Mouse (Mus musculus): Measurements from ENCODE around the gene Rad17. TPM values are rescaled to one million over a fixed set of nuclear protein-coding genes. Genes with fewer than 3 reads are reported as not detected.

Gene Rad17
- polyA plus RNA-seq, 1 experiment from 2014 or later: 22.4 TPM

- Histone ChIP-seq H3K9me3 (ENCODE audit: control insufficient read depth, low read length) (no peaks in the 10 kb centered on the region), H3K9ac (ENCODE audit: low read depth, low read length) (no peak overlapping the region), H3K27ac (replicated peaks; ENCODE audit: low read depth, low read length) (no peak overlapping the region), H3K4me1 (ENCODE audit: control insufficient read depth, insufficient read depth, low read length) (no peaks in the 10 kb centered on the region), H3K36me3 (ENCODE audit: control insufficient read depth, insufficient read depth, low read length) (no peaks in the 10 kb centered on the region), H3K4me2 (ENCODE audit: low read depth, low read length) (no peak overlapping the region), H3K4me3 (ENCODE audit: low read depth, low read length) (no peak overlapping the region), H3K27me3 (replicated peaks; ENCODE audit: control insufficient read depth, insufficient read depth, low read length) (no peaks in the 10 kb centered on the region)
- ATAC-seq (ENCODE audit: low read depth): no peak
- no peak for DNase-seq (ENCODE audit: low spot score)
- WGBS: 71% methylated on average over 1 of the region's 1 CpGs
Measured at GRCm38 (mm10) chr13:100605845-100606244, 45.0 kb downstream of the Rad17 start.

DNA sequence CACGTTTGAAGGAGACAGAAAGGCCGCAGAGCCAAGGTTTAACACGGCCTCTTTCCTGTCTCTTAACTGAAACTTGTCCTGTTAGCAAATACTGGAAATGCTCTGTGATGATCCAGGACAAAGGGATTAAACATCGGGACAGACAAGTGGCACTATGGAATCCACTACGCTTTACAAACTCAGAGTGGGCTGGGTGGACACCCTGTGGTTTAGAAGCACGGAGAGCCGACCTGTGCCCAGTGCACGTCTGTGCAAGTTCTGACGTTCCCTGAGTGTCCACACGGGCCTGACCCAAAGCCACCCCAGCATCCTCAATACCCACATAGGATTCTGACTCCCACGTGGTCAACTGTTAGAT is 47.1 kb downstream of the Rad17 start:
- H3K36me3 ChIP-seq (ENCODE audit: control insufficient read depth, insufficient read depth, low read length): no peaks in the 10 kb centered on the region
- ATAC-seq (ENCODE audit: low read depth): no peak
- no peaks in the 10 kb centered on the region for H3K27me3 ChIP-seq (replicated peaks; ENCODE audit: control insufficient read depth, insufficient read depth, low read length)
- no peak for DNase-seq (ENCODE audit: low spot score)
- no peaks in the 10 kb centered on the region for H3K4me1 ChIP-seq (ENCODE audit: control insufficient read depth, insufficient read depth, low read length)
- WGBS: 84% methylated on average over 11 of the region's 11 CpGs
- no peak overlapping the region for H3K27ac ChIP-seq (replicated peaks; ENCODE audit: low read depth, low read length)
- H3K9me3 ChIP-seq (ENCODE audit: control insufficient read depth, low read length): no peaks in the 10 kb centered on the region
- H3K4me2 ChIP-seq (ENCODE audit: low read depth, low read length): no peak overlapping the region
- no peak overlapping the region for H3K4me3 ChIP-seq (ENCODE audit: low read depth, low read length)
- H3K9ac ChIP-seq (ENCODE audit: low read depth, low read length): no peak overlapping the region

DNA sequence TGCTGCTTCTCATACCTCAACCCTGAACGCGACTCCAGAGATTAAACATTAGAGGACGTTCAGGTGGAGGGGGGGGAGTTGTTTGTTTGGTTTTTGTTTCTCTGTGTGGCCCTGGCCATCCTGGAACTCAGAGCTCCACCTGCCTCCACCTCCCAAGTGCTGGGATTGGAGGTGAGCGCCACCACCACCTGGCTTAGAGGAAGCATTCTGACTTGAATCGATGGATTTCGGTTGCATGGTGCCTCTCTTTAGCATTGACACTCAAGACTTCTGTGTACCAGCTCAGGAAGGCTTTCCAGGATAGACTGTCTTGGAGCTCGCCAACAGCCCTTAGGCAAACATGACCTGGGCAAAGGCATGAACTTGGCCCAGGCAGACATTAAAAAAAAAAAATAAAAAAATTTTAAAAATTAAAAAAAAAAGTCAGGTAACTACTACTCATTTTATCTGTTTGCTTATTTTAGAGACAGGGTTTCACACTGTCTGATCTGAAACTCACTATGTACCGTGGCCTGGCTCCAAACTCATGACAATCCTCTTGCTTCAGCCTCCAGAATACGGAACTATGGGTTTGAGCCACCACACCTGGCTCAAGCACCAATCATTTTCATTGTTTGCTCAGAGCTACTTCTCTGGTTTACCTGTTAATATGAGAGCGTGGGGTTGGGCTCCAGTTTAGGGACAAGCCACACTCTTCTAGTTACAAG is 47.7 kb downstream of the Rad17 start:
- Histone ChIP-seq H3K27me3 (replicated peaks; ENCODE audit: control insufficient read depth, insufficient read depth, low read length) (no peaks in the 10 kb centered on the region), H3K4me3 (ENCODE audit: low read depth, low read length) (no peak overlapping the region), H3K36me3 (ENCODE audit: control insufficient read depth, insufficient read depth, low read length) (no peaks in the 10 kb centered on the region), H3K4me1 (ENCODE audit: control insufficient read depth, insufficient read depth, low read length) (no peaks in the 10 kb centered on the region), H3K9ac (ENCODE audit: low read depth, low read length) (no peak overlapping the region), H3K9me3 (ENCODE audit: control insufficient read depth, low read length) (no peaks in the 10 kb centered on the region), H3K4me2 (ENCODE audit: low read depth, low read length) (no peak overlapping the region), H3K27ac (replicated peaks; ENCODE audit: low read depth, low read length) (no peak overlapping the region)
- DNase-seq (ENCODE audit: low spot score) (no peak), ATAC-seq (ENCODE audit: low read depth) (no peak)
- WGBS: 83% methylated on average over 10 of the region's 10 CpGs

GRCm38 (mm10) chr13:100602239-100602902 is 48.5 kb downstream of the Rad17 start:
- no peak overlapping the region for H3K27ac ChIP-seq (replicated peaks; ENCODE audit: low read depth, low read length)
- H3K4me3 ChIP-seq (ENCODE audit: low read depth, low read length): no peak overlapping the region
- H3K9me3 ChIP-seq (ENCODE audit: control insufficient read depth, low read length): no peaks in the 10 kb centered on the region
- 70% methylated on average over 5 of the region's 5 CpGs for WGBS
- H3K4me1 ChIP-seq (ENCODE audit: control insufficient read depth, insufficient read depth, low read length): no peaks in the 10 kb centered on the region
- H3K9ac ChIP-seq (ENCODE audit: low read depth, low read length): no peak overlapping the region
- ATAC-seq (ENCODE audit: low read depth) (no peak), DNase-seq (ENCODE audit: low spot score) (no peak)
- H3K4me2 ChIP-seq (ENCODE audit: low read depth, low read length): no peak overlapping the region
- H3K36me3 ChIP-seq (ENCODE audit: control insufficient read depth, insufficient read depth, low read length): no peaks in the 10 kb centered on the region
- H3K27me3 ChIP-seq (replicated peaks; ENCODE audit: control insufficient read depth, insufficient read depth, low read length): no peaks in the 10 kb centered on the region

DNA sequence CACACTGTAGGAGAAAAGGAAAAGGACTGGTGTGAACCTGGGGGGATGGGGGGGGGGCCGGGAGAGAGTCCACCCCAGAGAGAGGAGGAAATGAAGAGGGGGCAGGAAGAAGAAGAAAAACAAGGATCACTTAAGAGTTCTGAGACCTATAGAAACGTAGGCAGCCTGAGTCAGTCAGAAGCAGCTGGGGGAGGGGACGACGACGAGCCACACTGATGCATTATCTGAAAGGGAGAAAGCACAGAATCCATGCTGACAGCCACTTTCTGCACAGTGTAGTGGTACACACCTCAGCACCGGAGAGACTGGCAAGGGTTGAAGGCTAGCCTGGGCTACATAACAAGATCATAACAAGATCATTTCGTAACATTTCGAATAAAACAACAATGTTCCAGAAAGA is 49.8 kb downstream of the Rad17 start:
- Histone ChIP-seq H3K36me3 (ENCODE audit: control insufficient read depth, insufficient read depth, low read length) (no peaks in the 10 kb centered on the region), H3K4me3 (ENCODE audit: low read depth, low read length) (no peak overlapping the region), H3K27me3 (replicated peaks; ENCODE audit: control insufficient read depth, insufficient read depth, low read length) (no peaks in the 10 kb centered on the region), H3K9me3 (ENCODE audit: control insufficient read depth, low read length) (no peaks in the 10 kb centered on the region), H3K27ac (replicated peaks; ENCODE audit: low read depth, low read length) (no peak overlapping the region), H3K4me1 (ENCODE audit: control insufficient read depth, insufficient read depth, low read length) (no peaks in the 10 kb centered on the region), H3K9ac (ENCODE audit: low read depth, low read length) (no peak overlapping the region), H3K4me2 (ENCODE audit: low read depth, low read length) (no peak overlapping the region)
- no peak for DNase-seq (ENCODE audit: low spot score)
- no peak for ATAC-seq (ENCODE audit: low read depth)
- 54% methylated on average over 8 of the region's 8 CpGs for WGBS

DNA sequence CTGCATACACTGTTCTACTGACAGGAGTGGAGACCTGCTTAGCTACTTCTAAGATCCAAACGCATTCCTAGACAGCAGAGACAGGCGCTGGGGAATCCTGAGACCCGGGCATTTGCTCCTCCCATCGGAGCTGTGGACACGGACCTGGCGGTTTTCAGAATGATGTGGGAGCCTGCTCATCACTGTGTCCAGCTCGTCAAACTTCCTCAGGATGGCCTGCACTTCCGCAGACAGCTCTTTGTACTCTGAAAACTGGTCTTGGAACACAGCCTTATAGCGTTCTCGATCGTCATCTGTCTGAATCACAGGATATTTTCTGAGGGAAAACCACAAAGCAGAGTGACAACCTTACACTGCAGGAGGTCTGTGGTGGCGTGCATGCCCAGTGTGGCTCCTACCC is 50.5 kb downstream of the Rad17 start:
- 79% methylated on average over 12 of the region's 12 CpGs for WGBS

DNA sequence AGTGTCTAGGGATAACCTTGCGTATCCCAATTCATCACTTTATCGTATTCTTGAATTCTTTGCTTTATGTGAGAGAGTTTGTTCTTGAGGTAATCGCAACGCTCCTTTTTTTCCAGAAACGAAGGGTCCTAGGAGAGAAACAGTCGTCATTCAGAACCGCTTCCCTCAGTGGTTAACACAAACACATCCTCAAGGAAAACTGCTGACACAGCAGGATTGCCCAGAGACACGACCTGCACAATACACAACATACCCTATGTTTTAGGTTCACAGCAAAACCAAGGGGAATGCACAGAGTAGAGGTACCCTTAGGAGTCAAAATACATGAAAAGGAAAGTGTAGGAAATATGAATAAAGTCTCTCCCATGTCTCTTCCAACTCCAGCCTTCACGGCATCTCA is 53.6 kb downstream of the Rad17 start:
- no peaks in the 10 kb centered on the region for H3K36me3 ChIP-seq (ENCODE audit: control insufficient read depth, insufficient read depth, low read length)
- 76% methylated on average over 9 of the region's 9 CpGs for WGBS
- no peaks in the 10 kb centered on the region for H3K27me3 ChIP-seq (replicated peaks; ENCODE audit: control insufficient read depth, insufficient read depth, low read length)
- no peaks in the 10 kb centered on the region for H3K9me3 ChIP-seq (ENCODE audit: control insufficient read depth, low read length)
- no peak overlapping the region for H3K4me3 ChIP-seq (ENCODE audit: low read depth, low read length)
- H3K4me1 ChIP-seq (ENCODE audit: control insufficient read depth, insufficient read depth, low read length): no peaks in the 10 kb centered on the region
- ATAC-seq (ENCODE audit: low read depth): no peak
- H3K27ac ChIP-seq (replicated peaks; ENCODE audit: low read depth, low read length): no peak overlapping the region
- no peak overlapping the region for H3K9ac ChIP-seq (ENCODE audit: low read depth, low read length)
- no peak overlapping the region for H3K4me2 ChIP-seq (ENCODE audit: low read depth, low read length)
- DNase-seq (ENCODE audit: low spot score): no peak

More for the DNA sequence above, 50.5 kb downstream of the Rad17 start:
- H3K36me3 ChIP-seq (ENCODE audit: control insufficient read depth, insufficient read depth, low read length): no peaks in the 10 kb centered on the region
- no peak for DNase-seq (ENCODE audit: low spot score)
- no peaks in the 10 kb centered on the region for H3K9me3 ChIP-seq (ENCODE audit: control insufficient read depth, low read length)
- H3K4me1 ChIP-seq (ENCODE audit: control insufficient read depth, insufficient read depth, low read length): no peaks in the 10 kb centered on the region
- ATAC-seq (ENCODE audit: low read depth): no peak
- no peak overlapping the region for H3K27ac ChIP-seq (replicated peaks; ENCODE audit: low read depth, low read length)
- H3K4me2 ChIP-seq (ENCODE audit: low read depth, low read length): no peak overlapping the region
- H3K27me3 ChIP-seq (replicated peaks; ENCODE audit: control insufficient read depth, insufficient read depth, low read length): no peaks in the 10 kb centered on the region
- H3K9ac ChIP-seq (ENCODE audit: low read depth, low read length): no peak overlapping the region
- H3K4me3 ChIP-seq (ENCODE audit: low read depth, low read length): no peak overlapping the region

DNA sequence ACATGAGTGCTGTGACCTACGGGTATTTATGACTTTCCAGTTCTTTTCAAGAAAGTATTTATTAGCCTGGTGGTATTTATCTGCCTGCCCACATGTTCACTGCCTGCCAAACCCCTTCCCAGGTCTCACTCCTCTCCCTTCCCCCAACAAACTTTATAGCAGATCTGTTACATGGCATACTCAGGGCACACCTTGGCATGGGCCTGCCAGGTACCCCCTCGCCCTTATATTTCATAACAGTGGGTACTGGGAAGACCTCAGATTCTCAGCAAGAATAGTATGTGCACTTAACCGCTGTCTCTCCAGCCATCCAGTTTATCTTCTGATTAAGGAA is 55.3 kb downstream of the Rad17 start:
- ATAC-seq (ENCODE audit: low read depth): no peak
- DNase-seq (ENCODE audit: low spot score): no peak
- H3K4me2 ChIP-seq (ENCODE audit: low read depth, low read length): no peak overlapping the region
- no peaks in the 10 kb centered on the region for H3K9me3 ChIP-seq (ENCODE audit: control insufficient read depth, low read length)
- no peaks in the 10 kb centered on the region for H3K4me1 ChIP-seq (ENCODE audit: control insufficient read depth, insufficient read depth, low read length)
- no peak overlapping the region for H3K9ac ChIP-seq (ENCODE audit: low read depth, low read length)
- H3K27me3 ChIP-seq (replicated peaks; ENCODE audit: control insufficient read depth, insufficient read depth, low read length): no peaks in the 10 kb centered on the region
- H3K36me3 ChIP-seq (ENCODE audit: control insufficient read depth, insufficient read depth, low read length): no peaks in the 10 kb centered on the region
- H3K4me3 ChIP-seq (ENCODE audit: low read depth, low read length): no peak overlapping the region
- WGBS: 83% methylated on average over 3 of the region's 3 CpGs
- H3K27ac ChIP-seq (replicated peaks; ENCODE audit: low read depth, low read length): no peak overlapping the region
